Mouse (Mus musculus) layer of hippocampus, adult 9-10 months (tissue): ENCODE measurements around the gene Lsp1.
A peak's percentile ranks its signal among the peaks of the same experiment; 100 is the strongest.

Source experiments
- DNase-seq: peaks from one replicate; pipeline ENCODE4 v3.0.0; 2022; ENCODE audit warnings: low spot score

Gene Lsp1

GRCm38 (mm10) chr7:142506501-142506900 lies 45.9 kb downstream of the Lsp1 start:
- DNase-seq, result no peak

- DNase-seq, result no peak
Observed at GRCm38 (mm10) chr7:142507453-142507852, 46.8 kb downstream of the Lsp1 start.

DNA sequence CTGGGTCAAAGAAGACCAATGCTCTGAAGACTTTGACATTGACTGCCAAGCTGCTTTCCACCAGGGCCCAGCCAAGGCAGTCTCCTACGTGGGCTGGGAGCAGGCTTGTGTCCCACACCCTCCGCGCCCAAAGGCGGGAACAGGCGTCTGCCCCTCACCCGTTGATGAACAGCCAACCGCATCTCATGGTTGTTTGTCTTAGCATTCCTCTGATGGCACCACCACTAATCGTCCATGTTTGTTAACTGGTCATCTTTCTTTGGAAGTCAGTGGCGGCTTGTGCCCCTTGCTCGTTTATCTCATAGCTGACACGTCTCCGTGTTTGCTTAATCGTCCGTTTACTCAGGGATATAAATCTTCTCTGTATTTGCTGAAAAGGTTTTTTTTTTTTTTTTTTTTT lies 48.9 kb downstream of the Lsp1 start:
- no peak for DNase-seq

DNA sequence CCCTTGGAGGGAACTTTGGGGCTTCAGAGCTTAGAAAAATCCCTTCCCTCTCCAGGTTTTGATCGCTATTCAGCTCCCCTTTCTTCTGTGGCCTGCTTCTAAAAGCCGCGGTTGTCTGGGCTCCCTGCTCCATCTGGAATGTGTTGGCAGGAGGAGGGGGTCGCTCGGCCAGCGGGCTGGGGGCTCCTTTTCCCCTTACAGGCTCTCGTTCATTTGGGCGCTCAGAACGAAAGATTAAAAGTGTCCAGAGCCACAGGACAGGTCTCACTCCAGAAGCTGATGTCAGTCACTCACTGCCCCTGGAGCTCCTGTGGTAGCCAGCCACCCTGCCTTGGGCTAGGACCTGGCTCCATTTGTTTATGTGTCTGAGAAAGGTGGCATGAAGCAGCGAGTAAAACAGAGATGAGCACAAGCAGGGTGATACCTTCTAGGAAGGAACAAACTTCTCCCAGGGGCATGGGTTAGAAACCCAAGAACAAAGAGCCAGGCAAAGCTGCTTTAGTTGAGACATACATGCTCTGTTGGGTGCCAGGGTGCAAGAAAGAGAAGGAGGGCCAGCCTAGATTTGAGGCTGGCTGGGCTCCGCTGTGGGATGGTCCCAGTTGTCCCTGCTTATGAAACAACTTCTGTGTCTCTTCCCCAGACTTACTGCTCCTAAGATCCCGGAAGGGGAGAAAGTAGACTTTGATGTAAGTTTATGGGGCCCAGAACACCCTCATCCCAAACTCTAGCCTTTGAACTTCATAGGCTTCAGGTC lies 49.6 kb downstream of the Lsp1 start:
- DNase-seq, result no peak

DNA sequence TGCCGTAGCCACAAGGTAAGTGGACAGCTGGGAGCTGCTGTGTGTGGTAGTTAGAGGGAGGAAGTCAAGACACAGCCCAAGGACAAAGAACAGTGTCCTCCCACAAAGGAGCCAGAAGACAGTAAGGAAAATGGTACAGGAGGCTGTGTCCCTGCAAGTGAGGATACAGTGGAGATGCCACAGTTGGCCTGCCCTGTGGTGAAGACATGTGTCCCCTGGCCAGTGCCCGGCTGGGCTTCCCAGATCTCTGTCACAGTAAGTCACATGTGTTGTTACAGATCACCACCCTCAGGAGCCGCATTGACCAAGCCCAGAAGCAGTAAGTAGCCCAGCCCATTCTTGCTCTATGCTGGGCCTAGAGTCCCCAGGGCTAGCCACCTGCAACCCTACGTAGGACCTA lies 53.4 kb downstream of the Lsp1 start:
- DNase-seq, result no peak

GRCm38 (mm10) chr7:142516221-142516978 lies 55.8 kb downstream of the Lsp1 start:
- DNase-seq, result no peak

- no peak for DNase-seq
Observed at GRCm38 (mm10) chr7:142517531-142517930, 56.9 kb downstream of the Lsp1 start.

- no peak for DNase-seq
Observed at GRCm38 (mm10) chr7:142520331-142520730, 59.7 kb downstream of the Lsp1 start.

DNA sequence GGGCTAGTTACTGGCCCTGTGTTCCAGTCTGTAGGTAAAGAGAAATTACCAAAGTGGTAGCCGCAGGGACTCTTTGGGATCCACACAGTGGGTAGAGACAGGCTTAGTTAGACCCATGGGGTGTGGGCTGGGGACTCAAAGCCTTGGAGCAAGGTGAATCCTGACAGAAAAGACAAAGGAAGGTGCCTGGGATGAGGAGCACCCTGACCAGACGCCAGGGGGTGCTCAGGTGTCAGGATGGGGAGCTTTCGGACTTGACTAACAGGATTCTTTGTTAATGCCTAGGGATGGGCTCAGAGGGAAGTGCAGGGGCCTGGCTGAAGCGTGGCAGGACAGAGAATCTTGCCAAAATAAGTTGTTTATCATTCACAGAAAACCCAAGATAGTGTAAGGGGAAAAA lies 61.7 kb downstream of the Lsp1 start:
- DNase-seq, result no peak

- no peak for DNase-seq
Observed at GRCm38 (mm10) chr7:142523200-142523990, 62.8 kb downstream of the Lsp1 start.

- DNase-seq, result no peak
Observed at GRCm38 (mm10) chr7:142525342-142526178, 65.0 kb downstream of the Lsp1 start.

DNA sequence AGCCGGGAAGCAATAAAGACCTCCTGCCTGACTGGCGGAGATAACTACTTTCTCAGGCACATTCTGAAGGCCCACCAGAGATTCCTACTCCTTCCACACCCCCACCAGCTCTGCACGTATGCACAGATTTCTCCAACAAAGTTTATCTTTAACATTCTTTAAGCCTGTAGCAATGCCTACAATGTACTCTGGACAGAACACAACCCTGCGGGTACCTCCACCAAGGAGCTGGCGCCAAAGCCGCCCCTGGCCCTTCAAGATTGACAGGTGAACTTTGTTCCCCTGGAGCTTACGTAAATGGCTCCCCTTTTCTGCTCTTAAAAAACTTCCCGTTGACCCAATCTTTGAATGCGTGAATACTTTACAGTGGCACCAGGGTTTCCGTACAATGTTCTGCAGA lies 68.7 kb downstream of the Lsp1 start:
- no peak for DNase-seq

DNA sequence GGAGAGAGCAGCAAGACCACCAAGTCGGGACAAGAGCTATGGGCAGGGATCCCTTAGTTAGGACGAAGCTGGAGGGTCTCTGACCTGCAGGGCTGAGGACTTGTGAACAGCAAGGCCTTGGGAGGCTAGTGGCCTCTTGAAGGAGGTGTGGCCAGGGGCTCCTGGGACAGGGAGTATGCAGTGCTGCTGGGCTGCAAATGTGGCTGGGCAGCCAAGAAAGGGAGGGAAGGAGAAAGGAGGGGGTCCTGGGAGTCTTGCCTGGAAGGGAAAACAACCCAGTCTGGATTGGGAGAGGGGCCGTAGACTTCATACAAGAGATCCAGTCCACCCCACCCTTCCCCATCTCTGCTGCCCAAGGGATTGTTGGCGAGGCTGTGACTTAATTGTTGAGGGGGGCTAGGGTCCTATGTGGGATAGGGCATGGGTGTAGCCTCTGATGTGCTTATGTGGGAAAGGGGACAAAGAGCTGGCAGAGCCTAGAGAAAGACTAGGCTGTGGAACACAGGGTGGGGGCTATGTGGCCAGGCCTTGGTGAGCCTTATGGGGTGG lies 71.4 kb downstream of the Lsp1 start:
- no peak for DNase-seq

- DNase-seq, result peak; percentile 6
Observed at GRCm38 (mm10) chr7:142532671-142533058, 72.1 kb downstream of the Lsp1 start, which contains the start of gene Mrpl23. Mrpl23 (plus strand) TSS chr7:142532686.

- peak; percentile 60 for DNase-seq
Observed at GRCm38 (mm10) chr7:142533059-142533855, 72.6 kb downstream of the Lsp1 start.

GRCm38 (mm10) chr7:142535116-142535515 lies 74.5 kb downstream of the Lsp1 start:
- DNase-seq, result no peak

GRCm38 (mm10) chr7:142535832-142536231 lies 75.2 kb downstream of the Lsp1 start:
- DNase-seq, result no peak

DNA sequence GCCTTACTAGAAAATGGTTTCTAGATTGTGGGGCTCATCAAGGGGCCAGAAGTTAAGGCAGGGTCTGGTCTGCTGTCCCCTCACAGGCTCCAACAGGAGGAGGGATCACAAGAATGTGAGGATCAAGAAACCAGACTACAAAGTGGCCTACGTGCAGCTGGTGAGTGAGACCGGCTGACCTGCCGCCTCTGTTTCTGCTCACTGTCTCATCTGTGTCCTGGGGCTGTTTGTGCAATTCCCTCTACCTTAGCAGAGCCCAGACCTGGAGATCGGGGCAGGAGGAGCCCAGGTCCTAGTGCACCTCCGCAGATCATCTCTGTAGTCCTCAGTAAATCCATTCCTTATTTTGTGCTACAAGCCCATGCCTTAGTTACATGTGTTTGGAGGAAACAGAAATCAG lies 76.6 kb downstream of the Lsp1 start:
- DNase-seq, result no peak

- DNase-seq, result peak; percentile 24
Observed at GRCm38 (mm10) chr7:142537879-142538278, 77.3 kb downstream of the Lsp1 start.

- no peak for DNase-seq
Observed at GRCm38 (mm10) chr7:142538291-142538690, 77.7 kb downstream of the Lsp1 start.

- DNase-seq, result no peak
Observed at GRCm38 (mm10) chr7:142538766-142539165, 78.2 kb downstream of the Lsp1 start.
